Mouse (Mus musculus) adrenal gland, adult 10 weeks (tissue): ENCODE measurements around the gene Il1f8. TPM values are rescaled to one million over a fixed set of nuclear protein-coding genes. Genes with fewer than 3 reads are reported as not detected.

Experiments used
- polyA plus RNA-seq: library from polyadenylated mRNA; stranded (reverse); fragments of 350-450 nt; fragmentation: Illumina TruSeq; extraction: RNeasy Lipid Tissue Mini Kit (QIAGEN cat#74804); gene quantifications from one replicate; pipeline ENCODE4 v1.2.3, GENCODE M21; 2014; ENCODE audit warnings: low read depth, low replicate concordance

Il1f8 gene
- not detected for polyA plus RNA-seq

DNA sequence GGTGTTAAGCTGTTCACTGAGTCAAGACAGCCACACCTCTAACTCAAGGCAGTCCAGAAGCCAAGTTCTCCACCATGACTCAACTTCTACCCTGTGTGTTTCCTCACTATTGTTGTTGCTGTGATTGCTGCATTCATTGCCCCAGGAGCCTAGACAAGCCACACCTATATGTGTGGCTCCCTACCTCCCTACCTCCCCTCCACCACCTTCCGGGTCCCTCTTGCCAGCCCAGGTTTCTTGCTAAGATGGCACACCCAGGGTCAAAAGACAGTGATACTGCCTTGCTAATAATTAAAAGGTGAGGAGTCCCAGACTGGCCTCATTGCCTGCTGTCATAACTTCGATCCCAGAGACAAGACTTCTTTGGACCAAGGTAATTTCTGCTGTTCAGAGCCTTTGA is at the start of gene Il1f8:
Il1f8 (plus strand) TSS at position 301 of the 400 bp plus-strand sequence.

GRCm38 (mm10) chr2:24186176-24186575 is 33.2 kb downstream of the Il1f8 start, which contains the start of gene Il1f9:
Il1f9 (plus strand) TSS chr2:24186476.

Other genes with a start within 250 kb of the Il1f8 start
- 49.5 TPM for gene Hnmt, start 103.8 kb upstream of the Il1f8 start, polyA plus RNA-seq
- not detected for gene Tbpl2, start 56.6 kb upstream of the Il1f8 start, polyA plus RNA-seq
- not detected for gene Il1f9, start 33.3 kb downstream of the Il1f8 start, polyA plus RNA-seq
- not detected for gene Il1f6, start 62.3 kb downstream of the Il1f8 start, polyA plus RNA-seq
- gene Il1f5, start 123.8 kb downstream of the Il1f8 start, polyA plus RNA-seq, result not detected
- not detected for gene Il1f10, start 138.0 kb downstream of the Il1f8 start, polyA plus RNA-seq
- 0.99 TPM for gene Il1rn, start 183.7 kb downstream of the Il1f8 start, polyA plus RNA-seq
- gene Psd4, start 214.4 kb downstream of the Il1f8 start, polyA plus RNA-seq, result 1.9 TPM